Mouse (Mus musculus) mouse embryonic stem cell (cell line): Measurements from ENCODE around the gene Ylpm1.

Source experiments
- in situ Hi-C, 2 experiments: fragments of 300-500 bp; cut with MboI; formaldehyde crosslinking; loops; 1 replicate in 1 of 2; 3 replicates in 1 of 2; pipeline ENCODE4 v1.14.3; 2019 to 2020; ENCODE audit warnings: low sequenced_read_pairs in 2 of 2, low pct_unique_long_range_greater_than_20kb in 1 of 2, mixed read lengths in 1 of 2; ENCODE audit not compliant: unreplicated experiment in 1 of 2

Ylpm1 gene

DNA sequence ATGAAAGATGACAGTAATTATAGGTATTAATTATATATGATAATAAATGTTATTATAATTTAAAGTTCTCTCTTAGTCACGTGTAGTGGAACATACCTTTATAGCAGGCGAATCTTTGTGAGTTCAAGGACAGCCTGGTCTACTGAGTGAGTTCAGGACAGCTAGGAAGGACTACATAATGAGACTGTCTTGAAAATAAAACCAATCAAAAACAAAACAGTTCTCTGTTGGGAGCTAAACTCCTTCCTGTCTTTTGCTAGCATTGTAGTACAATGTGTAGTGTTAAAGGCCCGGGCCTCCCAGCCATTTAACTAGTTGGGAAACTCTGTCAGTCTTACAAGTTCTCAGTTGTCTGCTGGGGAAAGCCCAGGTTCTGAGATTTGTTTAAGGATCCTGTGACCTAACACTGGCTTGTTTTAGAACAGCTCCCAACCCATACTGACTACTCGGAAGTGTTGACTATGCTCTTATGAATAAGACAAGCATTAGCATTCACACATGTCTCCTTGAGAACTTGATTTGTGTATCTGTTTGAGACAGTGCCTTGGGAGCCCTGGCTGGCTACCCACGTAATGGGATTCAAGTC, 105.5 kb downstream of the Ylpm1 start:
- in situ Hi-C loops = no loop called here

DNA sequence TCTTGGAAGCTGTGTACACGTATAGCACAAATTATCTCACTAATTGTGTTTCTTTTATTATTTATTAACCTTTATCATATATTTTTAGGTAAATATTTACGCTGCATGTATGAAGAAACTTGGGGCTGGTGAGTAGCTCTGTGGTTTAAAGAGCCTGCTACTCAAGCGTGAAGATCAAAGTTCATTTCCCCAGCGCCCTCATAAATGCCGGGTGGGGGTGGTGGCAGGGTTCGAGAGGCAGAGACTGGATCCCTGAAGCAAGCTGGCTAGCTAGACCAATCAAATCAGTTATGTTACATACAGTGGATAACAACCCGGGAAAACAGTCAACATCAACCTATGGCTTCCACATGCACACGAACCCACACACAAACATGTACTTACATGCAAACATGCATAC, 107.0 kb downstream of the Ylpm1 start:
- in situ Hi-C loops = no loop called here

DNA sequence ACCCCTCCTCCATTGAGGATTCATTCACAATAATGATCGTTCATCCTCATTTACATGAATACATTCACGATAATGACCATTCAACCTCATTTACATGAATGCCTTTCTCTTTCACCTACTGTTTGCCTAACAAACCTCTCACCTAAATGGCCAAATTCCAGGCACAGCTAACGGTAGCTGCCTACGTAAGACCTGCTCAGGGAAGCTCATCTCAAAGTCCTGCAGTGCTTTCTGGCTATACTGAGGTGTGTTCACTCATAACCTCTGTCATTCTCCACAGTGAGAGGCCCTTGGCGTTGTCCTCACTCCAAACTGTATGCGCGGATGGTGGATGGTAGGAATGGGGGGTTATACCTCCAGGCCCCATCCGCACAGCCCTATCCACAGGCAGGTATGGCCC, 108.7 kb downstream of the Ylpm1 start:
- in situ Hi-C loops = no loop called here

DNA sequence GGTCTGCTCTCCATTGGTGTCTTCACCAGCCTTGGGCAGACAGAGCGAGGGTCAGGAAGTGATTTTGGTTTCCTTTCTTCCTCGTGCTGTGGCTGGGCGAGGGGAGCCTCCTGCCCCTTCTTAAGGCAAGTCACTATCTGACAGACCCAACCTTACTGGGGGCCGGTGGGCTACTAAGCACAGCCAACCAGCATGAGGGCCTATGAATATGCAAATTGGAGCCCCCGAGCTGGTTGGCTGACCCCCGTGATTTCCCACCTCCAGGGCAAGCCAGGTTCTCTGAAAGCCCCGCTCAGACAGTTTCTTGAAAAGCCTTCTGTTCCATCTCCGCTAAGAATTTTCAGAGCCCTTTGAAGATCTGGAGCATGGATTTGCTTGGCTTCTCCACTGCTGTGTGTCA, 110.2 kb downstream of the Ylpm1 start:
- in situ Hi-C loops = no loop called here

DNA sequence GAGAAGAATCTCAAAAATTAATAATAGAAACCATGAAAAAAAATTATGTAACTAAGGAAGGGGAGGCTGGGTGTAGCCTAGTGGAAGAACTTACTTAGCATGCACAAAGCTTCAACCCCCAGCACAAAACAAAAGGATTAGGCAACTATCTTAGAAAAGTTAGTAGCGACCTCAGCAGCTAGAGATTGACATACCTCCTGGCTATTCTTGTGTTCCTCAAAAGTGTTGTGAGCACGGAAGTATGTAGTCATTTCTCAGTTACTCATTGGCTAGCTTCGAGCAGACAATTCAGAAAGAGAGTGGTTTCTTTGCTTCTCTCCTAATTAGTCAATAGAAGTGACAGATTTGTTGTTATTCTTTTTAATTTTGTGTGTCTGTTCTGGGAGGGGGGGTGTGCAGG, 112.5 kb downstream of the Ylpm1 start:
- in situ Hi-C loops = no loop called here

DNA sequence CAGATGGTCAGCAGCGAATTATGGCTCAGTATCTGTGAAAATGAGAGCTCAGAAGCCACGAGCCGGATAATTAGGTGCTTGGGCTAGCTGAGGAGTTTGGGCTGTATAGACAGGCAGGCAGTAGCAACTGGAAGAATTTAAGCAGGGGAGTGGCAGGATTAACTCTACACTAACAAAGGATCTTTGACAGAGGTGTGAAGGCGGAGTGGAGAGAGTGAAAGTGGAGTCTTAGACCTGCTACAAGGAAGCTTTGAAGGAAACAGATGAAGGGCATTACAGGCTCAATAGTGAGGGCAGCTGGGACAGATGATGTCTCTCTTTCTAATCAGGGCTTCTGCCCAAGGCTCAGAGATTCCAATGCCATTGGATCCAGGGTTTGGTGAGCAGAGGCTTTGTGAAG, 113.3 kb downstream of the Ylpm1 start:
- in situ Hi-C loops = no loop called here

DNA sequence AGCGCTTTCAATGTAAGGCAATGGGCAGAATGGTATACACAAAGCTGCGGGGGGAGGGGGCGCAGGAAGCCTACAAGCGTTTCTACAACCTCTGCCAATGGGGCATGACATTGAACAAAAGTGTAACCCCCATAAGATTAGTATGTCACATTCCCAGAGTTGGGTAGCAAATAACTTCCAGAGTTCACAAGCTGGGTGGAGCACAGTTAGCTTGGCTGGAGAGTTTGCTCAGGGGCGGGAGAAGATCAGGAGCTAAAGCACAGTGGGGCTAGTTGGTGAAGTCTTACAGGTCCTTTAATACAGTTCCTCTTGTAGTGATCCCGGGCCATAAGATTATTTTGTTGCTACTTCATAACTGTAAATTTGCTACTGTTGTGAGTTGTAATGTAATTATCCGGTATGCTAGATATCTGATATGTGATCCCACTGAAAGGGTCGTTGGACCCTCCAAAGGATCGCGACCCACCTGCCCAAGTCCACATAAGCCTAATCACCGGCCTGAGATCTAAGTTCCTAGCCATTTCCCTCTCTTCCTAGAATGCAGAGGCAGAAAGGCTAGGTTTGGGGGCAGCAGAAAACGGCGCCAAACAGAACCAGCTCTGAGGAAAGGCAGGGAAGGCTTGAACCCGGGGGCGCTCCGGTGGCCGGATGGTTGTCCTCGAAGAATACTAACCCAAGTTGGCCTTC, 114.0 kb downstream of the Ylpm1 start:
- in situ Hi-C loops = no loop called here

DNA sequence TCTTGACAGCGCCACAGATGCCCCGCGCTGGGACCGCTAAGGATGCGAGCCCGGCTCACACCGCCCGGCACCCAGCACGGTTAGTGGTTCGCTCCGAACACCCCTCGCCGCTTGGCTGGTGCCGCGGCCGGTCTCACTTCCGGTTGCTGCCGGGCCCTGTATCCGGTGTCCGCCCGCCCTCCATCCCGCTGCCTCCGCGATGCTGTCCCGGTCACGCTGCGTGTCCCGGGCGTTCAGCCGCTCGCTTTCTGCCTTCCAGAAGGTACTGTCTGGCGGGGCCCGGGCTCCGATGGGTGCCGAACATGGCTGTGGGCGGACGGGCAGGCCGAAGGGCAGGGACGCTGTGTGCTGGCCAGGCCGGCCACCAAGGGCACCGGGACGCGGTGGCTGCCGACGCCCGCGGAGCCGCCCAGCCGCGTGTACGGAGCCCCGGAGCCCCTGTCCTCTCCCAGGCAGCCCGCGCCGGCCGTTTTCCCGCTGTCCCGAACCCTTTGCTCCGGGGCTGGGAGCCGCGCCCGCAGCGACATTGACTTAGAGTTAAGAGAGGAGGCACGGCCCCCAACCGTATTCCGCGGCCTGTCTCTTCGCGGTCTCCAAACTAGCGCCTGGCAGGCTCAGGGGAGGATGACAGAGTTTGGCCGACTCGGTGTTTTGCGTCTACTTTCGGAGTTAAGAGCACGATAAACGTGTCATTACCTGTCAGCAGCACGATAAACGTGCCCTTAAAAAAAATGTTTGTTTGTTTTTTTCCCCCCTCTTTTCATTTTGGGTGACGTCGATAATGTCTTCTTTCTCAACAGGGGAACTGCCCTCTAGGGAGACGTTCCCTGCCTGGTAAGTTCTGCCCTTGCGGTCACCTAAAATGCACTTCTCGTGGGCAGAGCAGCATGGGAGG, 114.8 kb downstream of the Ylpm1 start, which contains the start of the genes Prox2 and Dlst:
Gene Prox2 (minus strand): TSS at position 62 of the 895 bp plus-strand sequence.
Gene Dlst (plus strand): TSS at position 136 of the 895 bp plus-strand sequence.
- in situ Hi-C loops = no loop called here

DNA sequence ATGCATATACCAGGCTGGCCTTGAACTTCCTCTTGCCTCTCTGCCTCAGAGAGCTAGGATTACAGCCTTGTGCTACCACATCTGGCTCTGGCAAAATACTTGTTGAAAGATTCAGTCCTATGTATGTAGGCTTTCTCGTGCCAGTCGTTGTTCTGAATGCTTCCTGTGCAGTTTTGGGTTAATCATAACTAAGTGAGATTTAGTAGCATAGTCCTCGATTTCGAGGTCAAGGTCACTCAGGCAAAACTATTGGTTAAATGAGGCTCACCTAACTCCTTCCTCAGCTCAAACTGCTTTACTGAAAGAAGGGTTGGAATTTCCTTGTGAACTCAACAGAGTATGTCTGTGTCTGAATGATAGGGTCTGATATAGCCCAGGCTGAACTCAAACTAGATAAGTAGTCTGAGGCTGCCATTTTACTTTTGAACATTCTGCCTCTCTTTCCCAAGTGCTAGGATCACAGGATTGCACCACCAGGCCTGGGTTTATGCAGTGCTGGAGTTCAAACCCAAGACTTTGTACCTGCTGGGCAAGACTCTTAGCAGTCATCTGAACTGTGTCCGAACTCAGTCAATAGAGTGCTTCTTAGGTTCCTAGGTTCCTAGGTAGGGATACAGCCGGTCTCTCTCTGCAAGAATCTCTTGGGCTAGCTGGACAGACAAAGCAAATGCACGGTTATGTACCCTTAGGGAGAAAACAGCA, 116.6 kb downstream of the Ylpm1 start:
- in situ Hi-C loops = no loop called here

DNA sequence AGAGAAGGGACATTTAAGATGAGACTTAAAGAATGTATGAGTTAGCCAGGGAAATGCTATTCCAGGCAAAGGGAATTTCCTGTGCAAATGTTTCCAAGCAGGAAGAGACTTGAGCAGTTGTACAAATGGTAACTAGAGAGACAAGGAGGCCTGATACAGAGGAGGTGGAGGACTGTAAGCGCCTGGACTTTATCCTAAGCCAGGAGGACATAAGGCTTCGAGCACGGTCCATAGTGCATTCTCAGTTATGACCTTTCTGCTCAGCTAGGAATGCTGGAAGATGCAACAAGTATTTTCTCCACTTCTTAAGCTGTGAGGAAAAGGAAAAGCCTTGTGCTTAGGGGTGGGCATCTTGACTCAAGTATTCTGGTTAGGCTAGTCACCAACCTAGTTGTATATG, 117.2 kb downstream of the Ylpm1 start:
- in situ Hi-C loops = no loop called here

GRCm38 (mm10) chr12:85113917-85114316, 117.8 kb downstream of the Ylpm1 start:
- in situ Hi-C loops = no loop called here

- in situ Hi-C loops = no loop called here
Measured at GRCm38 (mm10) chr12:85115678-85116077, 119.6 kb downstream of the Ylpm1 start.
